Mouse (Mus musculus) E14TG2a.4 (cell line): Measurements from ENCODE around the gene Ctsz.

Experiments
- CTCF ChIP-seq: conservative IDR thresholded peaks from 2 replicates; pipeline ENCODE4 v1.5.1; 2014; ENCODE audit warnings: low read length
- NANOG ChIP-seq: IDR thresholded peaks from 2 replicates; pipeline ENCODE4 v1.6.1; 2014; ENCODE audit warnings: borderline replicate concordance, low read length, mixed read lengths
- POU5F1 ChIP-seq: IDR thresholded peaks from 2 replicates; pipeline ENCODE4 v1.6.1; 2014; ENCODE audit warnings: low read length, borderline replicate concordance

GRCm38 (mm10) chr2:174400396-174400795 is 38.4 kb downstream of the Ctsz start:
- TF ChIP-seq NANOG (no peak), CTCF (no peak), POU5F1 (no peak)
